Mouse (Mus musculus): ENCODE measurements at regions not wholly inside any gene's neighbourhood (a gene's known extent, or its start where the extent isn't known, plus 50 kb on each side); places are given as distances from the start of the nearest gene placed in this dataset.

DNA sequence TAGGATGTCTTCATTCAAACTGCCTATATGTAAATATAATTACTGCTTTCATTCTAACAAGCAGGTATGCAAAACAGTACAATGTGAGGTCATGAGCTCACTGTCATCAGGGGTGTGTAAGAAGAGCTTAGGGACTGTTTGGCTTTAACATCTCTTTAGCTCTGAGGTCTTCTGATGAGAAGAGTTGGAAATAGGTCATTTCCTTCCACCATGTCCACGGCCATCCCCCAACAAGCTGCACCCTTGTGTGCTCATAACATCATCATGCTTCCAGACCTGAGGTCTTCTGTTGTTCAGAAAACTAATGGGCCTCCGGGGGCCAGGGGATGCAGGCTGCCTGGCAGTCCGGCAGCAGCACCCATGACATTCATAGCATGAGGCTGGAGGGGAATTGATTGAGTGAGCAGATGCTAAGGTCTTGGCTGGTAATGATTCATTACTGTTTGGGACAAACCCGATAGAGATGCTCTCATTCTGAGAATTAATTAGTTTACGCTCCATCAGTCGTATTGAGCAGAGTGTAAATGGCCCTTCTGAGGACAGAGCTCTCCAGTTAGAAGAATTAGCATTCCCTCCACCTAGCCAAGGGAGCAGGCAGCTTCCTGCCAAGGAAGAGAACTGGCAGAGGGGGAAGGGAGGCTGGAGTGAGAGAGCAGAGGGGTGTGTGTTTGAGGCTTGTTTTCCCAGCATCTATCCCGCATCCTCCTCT lies 64.0 kb downstream of the Rps24 start:
- DNase-seq (ENCODE audit: inconsistent ontology term), result peak; percentile 88

DNA sequence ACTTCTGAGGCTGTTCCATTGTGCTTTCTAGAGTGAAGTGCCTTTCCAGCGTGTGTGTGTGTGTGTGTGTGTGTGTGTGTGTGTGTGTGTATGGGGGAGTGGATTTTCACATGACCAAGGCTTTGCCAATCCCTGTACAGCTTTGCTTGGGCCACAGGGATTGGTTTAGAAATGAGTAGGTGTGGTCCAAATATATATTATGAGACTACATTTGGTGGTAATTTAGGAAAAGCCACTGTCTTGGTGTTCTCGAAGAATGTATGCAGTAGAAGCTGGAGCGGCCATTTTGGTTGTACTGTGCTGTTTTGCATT lies 64.5 kb downstream of the Rps24 start:
- DNase-seq (ENCODE audit: inconsistent ontology term), result no peak

DNA sequence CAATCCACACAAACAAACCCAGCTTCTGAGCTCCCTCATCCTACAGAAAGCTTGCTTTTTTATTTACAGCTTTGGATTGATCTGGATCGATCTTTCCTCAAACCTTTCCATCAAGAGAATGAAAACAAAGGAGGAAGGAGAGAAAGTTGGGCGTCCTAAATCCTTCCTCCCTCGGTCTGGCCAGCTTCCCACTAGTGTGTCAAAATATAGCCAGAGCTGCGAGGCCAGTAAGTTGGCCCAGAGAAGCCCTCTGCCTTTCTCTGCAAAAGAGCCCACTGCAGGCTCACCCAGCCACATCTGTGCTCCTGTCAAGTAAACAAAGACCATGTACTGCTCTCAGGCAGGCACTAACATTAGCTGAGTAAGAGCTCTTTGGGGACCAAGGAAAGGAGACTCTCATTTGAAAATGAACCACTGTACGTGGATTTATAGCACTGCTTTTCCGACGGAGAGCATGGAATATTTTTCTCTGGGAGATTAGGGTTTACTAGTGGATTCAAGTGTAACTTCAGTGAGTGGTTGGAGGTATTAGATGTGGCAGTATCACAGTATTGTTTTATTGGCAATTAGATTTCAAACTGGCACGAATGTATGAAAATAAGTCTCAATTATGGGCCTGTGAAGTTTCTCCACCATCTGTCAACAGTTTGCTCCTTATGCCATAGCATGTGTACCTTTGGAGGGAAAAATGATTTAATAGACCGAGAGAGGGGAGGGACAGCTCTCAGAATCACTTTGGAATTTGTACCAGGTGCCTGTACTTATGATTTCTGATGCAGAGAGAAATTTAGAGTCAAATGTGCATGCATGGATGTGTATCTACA lies 78.1 kb downstream of the Rps24 start:
- DNase-seq (ENCODE audit: inconsistent ontology term), result no peak

DNA sequence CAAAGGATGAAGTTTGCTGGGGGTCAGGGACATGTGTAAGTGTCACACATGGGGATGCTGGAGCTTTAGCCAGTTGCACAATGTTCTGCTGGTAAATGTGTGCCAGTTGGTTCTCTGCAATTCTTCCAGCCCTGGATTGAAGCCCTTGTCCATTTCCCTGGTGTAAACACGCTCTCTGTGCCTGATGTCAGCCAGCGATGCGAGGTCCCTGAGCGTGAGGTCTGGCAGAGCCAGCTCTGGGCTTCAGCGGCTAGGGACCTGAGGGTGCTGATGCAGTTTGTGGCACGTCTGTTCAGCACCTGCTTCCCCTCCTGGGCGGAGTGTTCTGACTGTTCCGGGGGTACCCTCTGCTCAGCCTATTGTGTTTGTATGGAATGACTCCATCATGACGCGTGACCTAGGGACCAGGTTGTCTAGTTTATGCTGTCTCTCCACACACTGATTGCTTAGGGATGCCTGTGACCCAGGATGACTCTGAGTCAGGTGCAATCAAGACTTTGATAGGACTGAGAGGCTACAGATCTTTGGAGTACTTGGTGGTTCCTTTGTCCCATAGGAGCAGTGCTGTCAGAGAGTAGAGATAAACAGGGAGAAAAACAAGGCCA lies 78.9 kb downstream of the Rps24 start:
- no peak for DNase-seq (ENCODE audit: inconsistent ontology term)

DNA sequence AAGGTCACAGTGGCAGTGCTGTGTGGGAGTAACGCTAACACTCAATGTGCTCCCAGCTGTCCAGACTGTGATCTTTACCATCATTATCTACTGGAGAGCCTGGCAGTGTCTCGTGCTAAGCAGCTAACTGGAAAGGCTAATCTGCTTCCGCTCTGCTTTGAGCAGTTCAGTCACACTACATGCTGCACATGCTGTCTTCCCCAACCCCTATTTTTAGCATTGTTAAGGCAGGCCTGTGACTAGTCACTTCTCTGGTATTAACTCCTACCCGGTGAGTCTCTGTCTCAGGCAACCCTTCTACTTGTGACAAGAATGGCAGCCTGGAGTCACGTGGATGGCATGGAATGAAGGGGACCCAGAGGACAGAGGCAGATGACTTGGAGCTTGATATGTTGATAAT lies 88.2 kb downstream of the Rps24 start:
- no peak for DNase-seq (ENCODE audit: inconsistent ontology term)

DNA sequence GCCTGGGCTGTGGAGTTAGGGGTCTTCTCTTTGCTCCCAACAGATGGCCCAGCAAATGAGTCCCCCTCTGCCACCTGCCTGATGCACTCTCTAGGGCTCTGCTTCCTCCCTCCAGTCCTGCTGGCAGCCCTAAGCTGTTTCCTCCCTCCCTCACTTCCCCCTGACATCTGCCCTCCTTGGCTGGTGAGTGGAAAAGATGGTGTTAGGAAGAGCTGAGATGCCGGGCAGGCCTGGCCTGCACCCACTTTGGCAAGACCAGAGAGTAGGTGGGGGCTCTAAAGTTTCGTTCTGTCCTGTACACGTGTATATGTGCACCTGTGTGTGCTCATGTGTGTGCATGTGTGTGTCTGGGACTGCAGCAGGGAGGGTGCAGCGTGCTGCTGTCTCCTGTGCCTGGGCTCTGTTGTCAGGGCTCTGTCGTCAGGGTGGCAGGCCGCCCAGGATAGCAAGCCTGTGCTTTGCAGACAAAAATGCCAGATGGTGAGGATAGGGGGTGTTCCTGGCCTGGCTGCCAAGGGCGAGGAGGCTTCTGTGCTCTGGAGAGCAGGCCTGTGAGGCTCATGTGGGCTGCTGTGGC lies 91.7 kb downstream of the Rps24 start:
- DNase-seq (ENCODE audit: inconsistent ontology term), result peak; percentile 87

DNA sequence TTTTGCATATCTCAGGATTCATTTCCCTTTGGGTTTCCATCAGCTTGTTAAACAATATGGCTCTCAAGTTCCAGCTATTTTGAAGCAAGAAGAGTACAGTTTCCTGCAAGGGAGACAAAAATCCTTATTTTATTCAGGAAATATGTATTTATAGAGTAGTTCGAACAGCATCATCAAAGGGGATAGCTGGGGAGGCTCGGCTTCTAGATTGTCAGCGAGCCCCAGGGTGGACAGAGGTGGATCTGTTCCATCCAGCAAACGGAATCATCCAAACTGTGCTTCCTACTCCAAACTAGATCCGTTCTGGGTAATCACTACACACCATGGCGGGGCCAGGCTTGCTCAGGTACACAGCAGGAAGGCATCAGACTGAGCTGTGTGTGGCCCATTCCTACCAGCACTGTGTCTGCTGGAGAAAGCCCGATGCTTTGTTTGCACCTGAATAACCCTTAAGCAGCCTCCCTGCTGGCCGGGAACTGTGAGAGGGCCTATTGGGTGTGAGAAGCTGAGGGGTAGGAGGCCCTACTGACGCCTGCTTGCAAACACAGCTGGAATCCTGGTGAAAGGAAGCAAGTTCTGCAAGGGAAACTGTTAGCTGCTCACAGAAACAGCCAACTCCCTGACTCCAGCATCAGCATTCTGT lies 92.3 kb downstream of the Rps24 start:
- DNase-seq (ENCODE audit: inconsistent ontology term), result peak; percentile 15

DNA sequence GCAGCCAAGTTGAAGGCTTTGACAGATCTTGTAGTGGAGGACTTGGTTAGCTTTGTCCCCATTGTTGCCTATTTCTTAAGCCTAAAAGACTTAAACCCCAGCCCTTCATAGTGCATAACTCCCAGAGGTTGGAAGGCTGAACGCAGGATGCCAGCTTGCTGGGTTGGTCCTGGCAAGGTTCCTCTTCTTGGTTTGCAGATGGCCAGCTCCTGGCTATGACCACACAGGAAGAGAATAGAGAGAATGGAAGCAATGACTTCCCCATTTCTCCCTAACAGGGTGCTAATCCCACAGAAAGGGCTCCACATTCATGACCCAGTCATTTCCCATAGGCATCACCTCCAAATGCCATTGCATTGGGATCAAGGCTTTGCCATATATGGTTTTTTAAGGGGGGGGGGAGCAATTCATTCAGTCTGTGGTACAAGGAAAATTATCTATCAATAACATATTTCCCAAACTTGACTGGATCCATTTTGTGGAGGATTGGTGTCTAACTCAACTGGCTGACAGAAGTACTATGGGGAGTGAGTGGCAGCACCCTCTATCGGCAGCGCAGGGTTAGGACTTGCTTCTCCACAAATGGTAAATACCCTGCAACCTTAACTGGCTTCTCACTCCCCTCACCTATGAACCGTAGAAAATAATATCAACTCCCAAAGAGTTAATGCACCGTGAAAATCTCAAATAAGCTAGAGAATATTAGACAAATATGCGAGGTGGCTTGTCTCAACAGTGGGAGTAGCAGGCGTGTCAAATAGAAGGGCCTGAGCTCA lies 99.4 kb downstream of the Rps24 start:
- no peak for DNase-seq (ENCODE audit: inconsistent ontology term)

DNA sequence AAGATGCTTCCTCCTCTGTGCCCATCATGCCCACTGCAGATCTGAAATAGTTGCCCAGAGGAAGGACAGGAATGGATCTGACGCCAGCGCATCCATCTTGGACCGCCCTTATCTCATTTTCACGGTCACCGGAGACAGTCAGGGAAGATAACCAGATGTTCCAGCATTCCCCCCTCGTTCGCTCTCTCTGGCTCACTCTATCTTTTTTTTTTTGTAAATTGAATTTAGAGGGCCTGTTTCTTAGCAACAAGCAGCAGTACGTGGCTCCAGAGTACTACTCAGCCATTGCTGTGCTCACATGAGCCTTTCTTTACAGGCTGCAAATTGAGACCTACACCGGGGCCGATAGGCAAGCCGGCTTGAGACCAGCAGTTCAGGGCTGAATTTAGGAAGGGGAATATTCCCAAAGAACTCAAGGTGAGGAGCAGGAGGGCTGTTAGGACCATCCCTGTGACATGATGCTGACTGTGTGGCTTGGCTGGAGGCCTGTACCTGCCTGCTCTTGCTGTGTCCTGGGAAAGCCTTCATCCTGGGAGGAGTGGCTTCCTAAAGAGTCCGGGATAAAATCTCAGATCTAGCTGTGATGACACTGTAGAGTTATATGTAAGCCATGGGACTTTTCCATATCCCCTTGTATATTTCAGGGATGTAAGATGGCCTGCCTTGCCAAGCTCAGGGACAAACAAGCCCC lies 100.2 kb downstream of the Rps24 start:
- DNase-seq (ENCODE audit: inconsistent ontology term), result no peak

DNA sequence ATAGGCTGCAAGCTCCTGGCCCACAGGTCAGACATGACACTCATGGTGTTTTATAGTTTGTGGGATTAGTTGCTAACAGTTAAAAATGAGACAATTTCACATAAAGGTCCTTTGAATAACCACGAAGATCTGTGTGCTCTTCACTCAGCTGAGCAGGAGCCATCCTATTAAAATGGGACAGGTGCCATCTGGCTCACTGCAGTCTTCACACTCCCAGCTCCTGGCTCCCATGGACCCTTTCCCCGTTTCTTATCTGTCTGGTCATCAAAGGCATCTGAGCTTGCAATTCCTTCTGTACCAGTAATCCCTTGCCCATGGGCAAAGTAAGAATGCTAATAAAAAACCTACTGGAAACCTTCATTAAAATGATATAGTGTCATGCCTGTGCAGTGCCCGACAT lies 101.1 kb downstream of the Rps24 start:
- DNase-seq (ENCODE audit: inconsistent ontology term), result no peak

DNA sequence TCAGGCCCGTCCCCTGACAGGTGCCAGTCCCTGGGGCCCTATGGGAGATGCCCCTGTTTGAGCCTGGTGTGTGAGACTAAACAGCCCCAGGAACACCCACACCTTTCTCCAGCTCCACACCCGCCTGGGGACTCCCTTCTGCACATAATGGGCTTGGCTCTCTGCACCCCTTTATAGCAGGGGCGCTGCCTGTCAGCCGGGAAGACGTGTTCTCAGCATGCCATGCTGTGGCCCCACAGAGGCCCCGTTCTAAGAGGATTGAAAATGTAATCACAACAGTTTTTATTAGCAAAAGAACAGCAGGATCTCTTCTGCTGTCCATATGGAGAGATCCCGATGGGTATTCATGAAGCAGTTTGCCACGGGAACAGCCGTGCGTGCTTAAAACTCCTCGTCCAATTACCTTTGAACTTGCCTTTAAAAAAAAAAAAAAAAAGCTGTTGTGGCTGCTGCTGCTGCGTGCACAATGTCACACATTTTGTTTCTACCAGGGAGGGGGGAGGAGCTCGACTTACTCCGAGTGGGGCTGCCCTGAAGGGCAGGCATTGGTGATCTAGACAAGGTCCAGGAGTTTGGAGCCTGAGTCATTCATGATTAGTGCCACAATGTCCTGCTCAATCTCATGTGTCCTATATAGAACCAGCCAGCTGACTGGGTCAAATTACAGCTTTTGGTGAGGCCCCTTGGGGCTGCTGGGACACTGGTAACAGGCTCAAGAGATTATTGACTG lies 119.7 kb downstream of the Rps24 start:
- peak; percentile 83 for DNase-seq (ENCODE audit: inconsistent ontology term)

DNA sequence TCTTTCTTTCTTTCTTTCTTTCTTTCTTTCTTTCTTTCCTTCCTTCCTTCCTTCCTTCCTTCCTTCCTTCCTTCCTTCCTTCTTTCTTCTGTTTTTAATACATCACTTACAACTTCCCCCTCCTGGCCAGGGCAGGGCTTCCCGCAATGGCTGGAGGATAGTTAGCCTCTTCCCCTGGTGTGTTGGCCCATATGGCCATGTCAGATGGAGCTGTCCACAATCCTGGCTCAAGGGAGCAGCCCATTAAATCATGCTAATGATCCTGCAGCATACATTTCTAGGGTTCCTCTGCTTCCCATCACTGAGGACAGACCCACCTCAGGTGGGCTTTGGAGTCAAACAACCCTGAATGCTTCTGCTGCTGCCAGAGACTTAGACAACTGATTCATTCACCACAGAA lies 121.4 kb downstream of the Rps24 start:
- no peak for DNase-seq (ENCODE audit: inconsistent ontology term)

DNA sequence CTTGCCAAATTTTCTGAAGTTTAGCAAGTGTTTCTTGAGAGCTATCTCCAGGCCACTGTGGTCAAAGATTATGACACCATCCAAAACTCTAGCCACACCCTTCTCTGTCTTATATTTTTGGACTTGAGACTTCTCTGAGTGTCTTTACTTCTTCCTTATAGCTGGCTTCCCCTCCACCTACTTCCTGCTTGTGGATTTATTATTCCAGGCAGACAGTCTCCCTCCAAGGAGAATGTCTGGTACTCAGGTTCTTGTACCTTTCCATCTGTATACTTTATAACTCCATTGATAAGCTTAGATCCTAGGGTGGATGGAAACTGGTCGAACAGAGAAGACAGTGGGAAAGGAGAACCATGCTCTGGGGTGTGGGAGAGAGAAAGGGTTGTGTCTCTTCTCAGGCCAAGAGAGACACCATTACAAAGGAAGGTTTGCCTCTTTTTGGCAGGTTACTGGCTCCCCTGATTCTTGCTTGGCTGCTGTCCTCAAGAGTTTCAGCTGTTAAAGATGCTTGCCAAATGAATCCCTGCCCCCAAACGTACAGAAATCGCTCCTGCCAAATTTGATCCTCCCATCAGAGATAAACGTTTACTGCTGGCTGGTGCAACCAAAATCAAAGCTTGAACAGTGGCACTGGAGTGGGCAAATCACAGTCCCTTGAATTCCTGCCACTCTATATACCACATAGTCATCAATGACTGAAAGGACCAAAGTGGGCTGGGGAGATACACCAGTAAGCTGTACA lies 125.5 kb downstream of the Rps24 start:
- DNase-seq (ENCODE audit: inconsistent ontology term), result no peak

DNA sequence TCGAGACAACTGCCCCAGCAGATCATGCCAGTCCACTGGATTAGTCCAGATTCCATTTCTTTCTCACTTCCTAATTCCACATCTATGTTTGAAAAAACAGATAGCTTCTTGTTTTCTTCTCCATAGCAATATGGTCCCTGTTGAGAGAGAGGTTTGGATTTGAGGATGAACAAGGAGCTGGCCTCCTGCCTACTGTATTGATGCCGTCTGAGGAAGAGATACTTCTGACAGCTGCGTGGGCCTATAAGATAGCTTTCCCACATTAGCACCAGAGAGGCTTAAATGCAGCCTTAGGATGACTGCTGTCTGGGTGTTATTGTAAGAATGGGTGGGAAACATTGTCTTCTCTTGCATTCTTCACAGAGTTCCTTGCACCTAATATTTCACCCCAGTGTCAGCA lies 128.9 kb downstream of the Rps24 start:
- no peak for DNase-seq (ENCODE audit: inconsistent ontology term)

DNA sequence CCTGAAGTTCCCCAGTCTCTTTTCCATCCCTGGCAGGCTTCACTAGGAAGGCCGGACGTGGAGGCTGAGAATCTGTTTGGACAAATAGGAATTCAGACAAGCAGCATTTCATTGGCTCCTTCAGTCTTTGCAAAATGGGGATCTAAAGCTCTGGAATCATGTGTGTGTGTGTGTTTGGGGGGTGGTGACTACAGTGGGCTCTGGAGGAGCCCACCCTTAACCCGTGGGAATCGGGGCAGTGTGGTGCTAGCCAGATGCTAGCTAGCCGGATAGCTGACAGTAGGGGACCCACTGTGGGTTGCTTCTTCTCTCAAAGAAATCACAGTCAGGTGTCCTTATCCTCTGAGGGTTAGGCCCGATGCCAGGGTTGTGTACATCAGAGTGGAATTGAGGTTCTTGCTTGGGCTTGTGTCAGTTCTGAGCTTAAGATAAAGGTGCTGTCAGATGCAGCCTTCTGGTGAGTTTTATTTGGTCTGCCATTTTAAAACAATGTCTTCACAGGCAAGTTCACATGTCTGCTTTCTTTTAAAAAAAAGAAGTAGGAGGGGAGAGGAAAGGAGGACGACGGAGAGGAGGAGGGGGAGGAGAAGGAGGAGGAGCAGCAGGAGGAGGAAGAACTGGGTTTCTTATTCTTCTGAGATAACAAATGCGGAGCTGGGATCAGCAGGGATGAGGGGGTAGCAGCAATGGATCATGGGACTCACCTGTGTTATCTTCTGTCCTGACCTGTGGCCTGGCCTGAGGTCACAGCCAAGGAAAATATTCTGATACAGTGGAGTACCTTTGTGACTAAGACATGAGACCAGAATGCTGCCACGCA lies 129.6 kb downstream of the Rps24 start:
- DNase-seq (ENCODE audit: inconsistent ontology term), result no peak

DNA sequence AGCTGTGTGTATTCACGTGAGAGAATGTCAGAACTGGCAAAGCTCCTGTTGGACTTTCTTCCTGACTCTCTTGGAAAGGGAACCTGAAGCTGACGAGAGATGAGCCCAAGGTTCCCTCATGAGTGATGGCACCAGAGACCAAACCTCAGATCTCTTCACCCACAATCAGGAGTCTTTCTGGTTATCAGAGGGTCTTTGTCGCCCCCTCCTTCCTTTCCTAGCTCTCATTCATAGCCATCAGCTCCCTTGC lies 130.1 kb downstream of the Rps24 start:
- DNase-seq (ENCODE audit: inconsistent ontology term), result no peak

DNA sequence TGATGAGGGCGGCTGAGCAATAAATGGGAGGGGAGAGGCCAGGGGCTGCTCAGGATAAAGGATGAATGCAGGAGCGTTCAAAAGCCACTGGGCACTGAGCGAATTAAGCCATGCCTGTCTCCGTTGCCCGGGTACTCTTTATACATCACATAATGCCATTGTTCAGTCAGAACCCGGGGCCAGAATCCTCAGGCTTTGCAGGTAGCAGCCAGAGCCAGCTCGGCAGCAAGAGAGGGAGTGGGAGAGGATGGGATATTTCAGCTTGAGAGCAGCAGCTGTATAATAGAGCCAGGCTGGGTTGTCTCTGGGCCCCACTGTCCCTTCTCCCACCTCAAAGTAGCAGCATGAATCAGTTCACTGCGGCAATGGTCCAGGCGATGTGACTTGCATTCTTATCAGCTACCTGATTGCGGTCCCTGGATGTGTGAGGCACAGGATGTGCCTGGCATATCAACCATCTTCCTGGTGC lies 130.5 kb downstream of the Rps24 start:
- DNase-seq (ENCODE audit: inconsistent ontology term), result no peak

DNA sequence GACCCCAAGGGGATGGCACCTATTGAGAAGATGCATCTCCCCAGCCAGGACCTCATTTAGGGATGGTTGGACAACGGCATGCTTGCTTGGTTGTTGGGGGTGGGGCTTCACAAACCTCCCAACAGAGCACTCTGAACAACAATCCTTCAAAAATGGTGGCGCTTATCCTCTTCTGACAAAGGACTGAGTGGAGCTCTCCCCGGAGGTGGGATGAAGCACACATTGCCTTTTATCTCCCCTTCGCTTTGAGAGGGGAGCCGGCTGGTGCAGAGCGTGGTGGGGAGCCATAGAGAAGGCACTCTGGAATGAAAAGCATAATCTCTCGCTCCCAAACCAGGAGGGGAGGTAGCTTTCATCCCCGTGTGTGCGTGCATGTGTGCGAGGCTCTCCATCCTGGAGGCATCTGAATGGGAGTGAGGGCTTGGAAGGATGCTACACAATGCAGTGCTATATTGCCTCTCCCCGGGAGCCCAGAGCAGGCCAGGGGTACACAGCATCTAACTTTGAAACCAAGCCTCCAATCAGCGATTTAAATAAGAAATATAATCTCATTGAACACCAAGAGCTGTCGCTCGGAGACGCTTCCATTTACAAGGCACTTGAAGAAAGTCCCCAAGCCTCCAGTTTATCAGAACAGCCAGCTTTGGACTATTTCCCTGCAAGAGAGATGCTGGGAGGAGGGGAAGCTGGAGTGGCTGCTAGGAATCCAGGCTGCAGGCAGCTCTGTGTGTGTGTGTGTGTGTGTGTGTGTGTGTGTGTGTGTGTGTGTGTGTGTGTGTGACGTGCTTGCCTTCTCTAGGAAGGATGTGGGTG lies 131.5 kb downstream of the Rps24 start:
- no peak for DNase-seq (ENCODE audit: inconsistent ontology term)
